Mouse (Mus musculus): ENCODE data around the gene Rnf126.

Gene Rnf126

DNA sequence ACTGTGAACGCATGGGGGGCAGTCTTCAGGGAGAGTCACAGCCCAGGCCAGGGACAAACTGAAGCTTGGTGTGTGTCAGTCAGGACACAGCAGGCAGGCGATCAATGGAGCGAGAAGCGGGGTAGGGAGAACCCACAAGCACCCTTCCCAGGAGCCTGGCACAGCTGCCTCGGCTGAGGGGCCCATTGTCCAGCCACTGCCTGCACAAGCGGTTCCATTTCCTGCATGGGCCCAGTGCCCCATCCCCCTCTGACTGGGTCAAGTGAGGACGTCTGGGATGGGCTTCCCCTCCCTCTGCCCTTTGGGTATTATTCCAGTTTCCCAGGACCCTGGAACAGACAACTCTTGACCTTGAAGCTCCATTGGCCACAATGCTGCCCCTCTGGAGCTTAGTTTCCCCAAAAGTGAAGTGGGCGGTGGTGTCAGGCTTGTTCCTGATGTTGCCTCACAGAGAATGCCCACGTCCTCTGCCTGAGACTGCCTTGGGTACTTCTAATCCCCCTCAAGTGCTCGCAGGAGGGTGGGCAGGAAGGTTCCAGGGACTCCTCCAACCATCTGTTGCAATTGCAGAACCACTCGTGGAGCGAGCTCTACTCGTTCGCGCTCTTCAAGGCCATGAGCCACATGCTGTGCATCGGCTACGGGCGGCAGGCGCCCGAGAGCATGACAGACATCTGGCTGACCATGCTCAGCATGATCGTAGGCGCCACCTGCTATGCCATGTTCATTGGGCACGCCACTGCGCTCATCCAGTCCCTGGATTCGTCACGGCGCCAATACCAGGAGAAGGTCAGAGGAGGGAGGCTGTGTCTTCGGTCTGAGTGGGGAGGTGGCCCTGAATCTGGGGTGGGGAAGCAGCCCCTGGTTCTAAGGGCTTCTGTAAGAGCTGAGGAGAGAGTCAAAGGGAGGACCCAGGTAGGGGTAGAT, 38.2 kb downstream of the Rnf126 start:
- no peak for DNase-seq

GRCm38 (mm10) chr10:79726090-79726489, 40.7 kb downstream of the Rnf126 start:
- DNase-seq = peak; percentile 65

DNA sequence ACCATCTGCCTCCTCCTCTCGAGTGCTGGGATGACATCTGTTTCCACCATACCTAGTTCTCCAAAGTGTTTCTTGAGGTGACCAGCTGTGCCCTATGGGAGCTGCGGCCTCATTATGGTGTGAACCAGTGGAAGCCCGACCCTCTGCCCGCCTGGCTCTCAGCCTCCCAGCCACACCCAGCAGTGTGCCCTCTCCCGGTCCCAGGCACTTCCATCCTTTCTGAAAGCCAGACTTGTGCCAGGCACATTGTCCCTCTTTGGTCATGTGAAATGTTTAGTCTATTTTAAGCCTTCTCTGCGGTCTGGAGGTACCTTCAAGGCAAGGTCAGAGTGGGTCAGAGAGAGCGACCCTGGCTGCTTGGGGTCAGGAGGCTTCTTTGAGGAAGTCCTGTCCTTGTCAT, 43.1 kb downstream of the Rnf126 start:
- DNase-seq = no peak

GRCm38 (mm10) chr10:79723047-79723446, 43.7 kb downstream of the Rnf126 start:
- DNase-seq = no peak

DNA sequence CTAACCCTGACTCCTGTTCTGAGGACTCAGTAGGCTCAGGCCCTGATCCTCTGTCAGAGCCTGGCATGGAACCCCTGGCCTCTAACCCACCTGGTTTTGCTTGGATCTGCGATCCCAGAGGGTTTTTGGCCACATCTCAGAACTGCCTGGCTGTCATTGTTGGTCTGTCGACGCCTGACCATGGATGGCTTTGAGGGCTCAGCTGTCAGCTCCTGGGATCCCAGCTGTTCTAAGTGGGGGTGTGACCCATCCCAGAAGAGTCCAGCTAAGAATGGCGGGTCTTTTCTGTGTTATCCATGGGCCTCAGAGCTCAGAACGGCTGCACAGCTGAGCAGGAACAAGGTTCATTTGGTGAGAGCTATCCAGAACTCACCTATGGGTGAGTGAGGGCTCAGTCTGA, 45.7 kb downstream of the Rnf126 start:
- no peak for DNase-seq

DNA sequence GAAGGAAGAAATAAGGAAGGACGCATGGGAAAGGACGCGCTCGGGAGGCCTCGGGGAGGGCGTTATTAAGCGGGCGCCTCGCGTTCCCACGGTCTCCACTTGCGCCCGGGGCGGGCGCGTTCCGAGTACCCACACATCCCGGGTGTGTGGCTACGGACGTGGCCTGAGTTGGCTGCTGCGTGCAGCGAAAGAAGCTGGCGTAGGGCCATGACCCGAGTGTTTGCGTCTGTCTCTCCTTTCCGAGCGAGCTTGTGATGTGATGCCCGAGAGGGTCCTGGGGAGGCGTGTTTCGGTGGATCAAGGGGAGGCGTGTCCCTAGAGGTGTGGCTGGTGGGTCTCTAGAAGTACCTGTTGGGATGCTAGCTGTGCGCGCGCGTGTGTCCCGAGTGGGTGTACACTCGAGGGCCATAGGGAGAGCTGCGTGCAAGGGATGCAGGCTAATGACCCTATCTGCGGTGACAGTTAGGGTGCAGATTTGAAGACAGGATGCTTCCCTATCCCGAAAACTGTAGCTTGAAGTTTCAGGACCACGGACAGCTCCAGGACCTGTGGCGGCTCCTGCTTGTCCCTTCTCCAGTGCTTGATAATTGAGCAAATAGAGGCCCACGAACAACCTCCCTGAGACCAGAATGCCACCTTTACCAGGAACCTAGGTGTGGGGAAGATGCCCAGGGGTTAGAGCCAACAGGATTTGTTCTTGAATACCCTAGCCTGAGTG, 49.0 kb downstream of the Rnf126 start:
- peak; percentile 86 for DNase-seq

GRCm38 (mm10) chr10:79716988-79717355, 49.8 kb downstream of the Rnf126 start:
- no peak for DNase-seq

DNA sequence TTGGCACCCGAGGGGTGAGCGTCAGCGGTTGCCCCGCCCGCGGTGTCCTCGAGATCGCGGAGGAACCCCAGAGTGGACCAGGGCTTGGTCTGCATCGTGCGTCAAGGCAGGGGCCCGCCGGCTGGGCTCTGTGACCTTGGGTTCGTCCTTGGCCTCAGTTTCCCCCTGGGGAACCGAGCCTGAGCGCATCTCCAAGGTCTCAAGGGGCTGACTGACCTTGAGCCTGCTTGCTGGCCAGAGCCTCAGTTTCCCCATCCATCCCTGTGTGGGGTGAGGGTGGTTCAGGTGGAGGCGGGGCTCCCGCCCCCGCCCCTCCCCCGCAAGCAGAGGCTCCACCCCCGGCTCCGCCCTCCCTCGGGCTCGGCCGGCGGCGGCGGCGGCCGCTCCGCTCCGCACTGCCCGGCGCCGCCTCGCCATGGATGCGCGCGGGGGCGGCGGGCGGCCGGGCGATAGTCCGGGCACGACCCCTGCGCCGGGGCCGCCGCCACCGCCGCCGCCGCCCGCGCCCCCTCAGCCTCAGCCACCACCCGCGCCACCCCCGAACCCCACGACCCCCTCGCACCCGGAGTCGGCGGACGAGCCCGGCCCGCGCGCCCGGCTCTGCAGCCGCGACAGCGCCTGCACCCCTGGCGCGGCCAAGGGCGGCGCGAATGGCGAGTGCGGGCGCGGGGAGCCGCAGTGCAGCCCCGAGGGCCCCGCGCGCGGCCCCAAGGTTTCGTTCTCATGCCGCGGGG, 50.3 kb downstream of the Rnf126 start, which contains the start of gene Hcn2:
TSS of gene Hcn2 (plus strand) at position 381 of the 734 bp plus-strand sequence.
- DNase-seq = no peak

GRCm38 (mm10) chr10:79714996-79715395, 51.8 kb downstream of the Rnf126 start:
- DNase-seq = no peak

DNA sequence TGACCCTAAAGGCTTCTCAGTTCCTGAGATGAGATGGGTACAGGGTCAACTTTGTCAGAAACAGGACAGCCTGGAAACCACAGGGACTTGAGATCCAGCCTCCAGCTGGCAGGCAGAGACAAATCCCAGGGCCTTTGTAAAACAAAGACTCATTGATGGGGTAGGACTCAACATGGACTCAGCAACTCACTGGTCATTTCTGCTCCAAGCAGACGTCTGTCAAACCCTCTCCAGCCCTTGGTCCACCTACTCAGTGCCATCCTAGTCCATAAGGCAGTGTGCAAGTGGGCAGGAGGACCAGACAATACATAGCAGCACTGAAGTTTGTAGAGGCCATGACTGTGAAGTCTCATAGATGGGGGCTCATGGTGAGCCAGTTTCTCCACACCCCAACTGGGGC, 53.6 kb downstream of the Rnf126 start:
- DNase-seq = no peak

GRCm38 (mm10) chr10:79712499-79713126, 54.1 kb downstream of the Rnf126 start:
- DNase-seq = peak; percentile 87

GRCm38 (mm10) chr10:79712029-79712428, 54.7 kb downstream of the Rnf126 start:
- no peak for DNase-seq

- DNase-seq = no peak
These were observed 57.4 kb downstream of the Rnf126 start for GRCm38 (mm10) chr10:79709307-79709706.

DNA sequence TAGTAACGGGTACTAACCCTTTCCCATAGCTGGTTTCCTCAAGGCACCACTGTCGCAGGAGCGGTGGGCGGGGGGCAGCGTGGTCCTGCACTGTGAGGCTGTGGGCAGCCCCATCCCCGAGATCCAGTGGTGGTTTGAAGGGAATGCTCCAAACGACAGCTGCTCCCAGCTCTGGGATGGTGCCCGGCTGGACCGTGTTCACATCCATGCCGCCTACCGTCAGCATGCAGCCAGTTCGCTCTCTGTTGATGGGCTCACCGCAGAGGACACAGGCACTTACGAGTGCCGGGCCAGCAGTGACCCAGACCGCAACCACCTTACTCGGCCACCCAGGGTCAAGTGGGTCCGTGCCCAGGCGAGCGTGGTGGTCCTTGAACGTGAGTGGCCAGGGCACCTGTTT, 58.1 kb downstream of the Rnf126 start:
- no peak for DNase-seq

Measured in lung, postnatal 14 days (tissue).